Mouse (Mus musculus): ENCODE results near the gene Nkain4.

Gene Nkain4

DNA sequence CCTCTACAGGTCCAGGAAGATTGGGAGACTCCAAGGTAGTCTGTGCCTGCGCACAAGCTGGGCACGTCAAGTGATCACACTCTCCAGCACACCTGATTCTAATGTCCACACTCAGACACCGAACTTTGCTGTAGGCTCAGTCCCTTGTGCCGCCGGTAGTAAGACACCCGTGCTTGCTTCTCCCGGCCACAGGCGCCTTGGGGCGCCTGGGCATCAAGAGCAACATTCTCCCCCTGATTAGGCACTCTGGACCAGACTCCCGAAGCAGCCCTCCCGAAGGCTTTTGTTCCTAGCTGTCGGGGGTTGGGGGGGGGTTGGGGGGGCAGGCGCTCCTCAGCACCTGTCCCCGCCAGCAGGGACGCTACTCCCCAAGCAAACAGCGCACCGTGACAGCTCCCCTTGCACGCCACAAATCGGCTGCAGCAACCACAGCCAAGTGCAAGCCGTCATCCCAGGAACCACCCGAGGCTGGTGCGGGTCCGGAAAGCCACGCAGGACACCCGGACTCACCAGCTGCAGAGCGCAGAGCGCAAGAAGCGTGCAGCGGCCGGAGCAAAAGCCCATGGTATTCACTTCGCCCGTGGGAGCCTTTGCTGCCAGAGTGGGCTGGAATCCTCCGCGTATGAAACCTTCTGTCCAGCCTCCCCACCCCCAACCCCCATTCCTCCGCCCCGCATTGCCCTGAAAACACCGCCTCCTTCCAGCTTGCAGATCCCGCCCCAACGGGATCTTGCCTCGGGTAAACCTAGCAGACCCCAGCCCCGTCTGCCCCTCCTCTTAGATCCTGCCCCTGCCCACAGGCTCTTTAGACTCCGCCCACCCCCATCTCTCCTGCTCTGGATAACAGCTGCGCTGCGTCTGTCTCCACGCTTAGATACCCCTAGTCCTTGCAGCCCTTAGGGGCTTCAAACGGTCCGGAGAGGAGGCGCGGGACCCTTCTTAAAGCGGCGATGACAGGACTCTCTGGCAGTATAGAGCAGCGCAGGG is at the start of gene Nkain4:
Gene Nkain4, minus strand, starts transcription at position 639 of the 987 bp plus-strand sequence.
- peak; percentile 46 to 50 for DNase-seq (ENCODE audit: low spot score in 2 of 2)

DNA sequence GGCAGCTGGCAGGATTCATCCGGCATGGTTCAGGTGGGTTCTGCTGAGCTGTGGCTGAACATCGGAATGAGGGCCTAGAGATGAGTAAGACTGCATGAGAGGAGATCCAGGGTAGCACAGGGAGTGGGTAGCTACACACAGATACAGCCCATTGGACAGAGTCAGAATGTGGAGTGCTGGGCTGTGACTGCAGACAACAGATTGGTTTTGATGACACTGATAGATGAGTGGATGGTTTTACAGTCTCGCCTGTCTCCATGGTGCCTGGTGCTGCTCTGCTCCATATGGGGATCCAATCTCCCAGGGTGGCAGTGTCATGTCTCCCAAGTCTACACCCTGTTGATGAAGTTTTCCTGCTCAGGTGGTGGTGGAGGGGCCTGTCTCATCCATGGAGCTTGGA is 42.4 kb upstream of the Nkain4 start:
- DNase-seq (ENCODE audit: low spot score in 2 of 2), result no peak

DNA sequence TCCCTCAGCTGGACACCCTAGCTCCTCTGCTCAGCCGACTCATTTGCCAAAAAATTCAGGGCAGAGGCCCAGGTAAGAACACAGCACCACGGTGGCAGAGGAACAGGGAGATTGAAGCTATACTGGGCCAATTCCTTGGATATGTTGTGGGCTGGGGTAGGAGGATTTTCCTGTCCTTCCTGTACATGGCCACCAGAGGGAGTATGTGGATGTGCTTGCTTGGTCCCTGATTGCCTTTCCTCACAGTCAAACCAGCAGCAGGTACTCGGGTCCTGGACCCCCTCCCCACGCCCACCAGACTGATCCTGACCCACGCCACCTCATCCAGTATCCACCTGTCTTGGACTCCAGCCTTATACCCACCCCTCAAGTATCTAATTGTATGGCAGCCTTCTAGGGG is 41.9 kb upstream of the Nkain4 start:
- peak; percentile 45 to 61 for DNase-seq (ENCODE audit: low spot score in 2 of 2)

DNA sequence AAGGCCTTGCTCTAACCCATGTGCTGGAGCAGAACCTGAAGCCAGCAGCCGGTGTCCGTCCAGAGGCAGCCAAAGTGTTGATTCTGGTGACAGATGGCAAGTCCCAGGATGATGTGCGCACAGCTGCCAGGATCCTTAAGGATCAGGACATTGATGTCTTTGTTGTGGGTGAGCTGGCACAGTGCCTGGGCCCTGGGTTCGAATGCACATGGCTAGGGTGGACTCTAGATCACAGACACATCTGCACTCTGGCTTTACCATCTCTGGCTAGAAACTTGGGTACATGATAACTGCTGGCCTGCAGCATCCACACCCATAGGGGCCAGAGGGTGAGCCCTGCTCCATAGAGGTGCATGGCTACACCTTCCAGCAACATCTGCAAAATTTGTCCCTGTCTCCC is 41.0 kb upstream of the Nkain4 start:
- no peak for DNase-seq (ENCODE audit: low spot score in 2 of 2)

DNA sequence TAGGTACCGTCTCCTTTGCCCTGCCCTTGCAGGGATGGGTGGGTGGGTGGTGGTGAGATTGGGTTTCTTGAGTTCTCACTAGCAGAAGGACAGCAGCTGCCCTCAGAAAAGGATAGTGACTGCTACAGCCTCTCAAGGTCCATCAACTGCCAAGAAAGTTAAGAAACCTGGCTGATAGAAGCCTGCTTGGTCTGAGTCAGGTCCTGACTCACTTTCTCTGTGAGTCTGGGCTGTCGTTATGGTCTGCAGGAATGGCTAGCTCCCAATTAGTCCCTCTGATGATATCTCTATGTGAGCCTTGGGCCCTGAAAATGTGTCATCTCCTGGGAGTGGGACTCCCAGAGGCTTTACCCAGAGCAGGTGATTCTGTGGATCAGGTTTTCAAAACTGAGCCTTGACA is 39.9 kb upstream of the Nkain4 start:
- DNase-seq (ENCODE audit: low spot score in 2 of 2), result no peak

DNA sequence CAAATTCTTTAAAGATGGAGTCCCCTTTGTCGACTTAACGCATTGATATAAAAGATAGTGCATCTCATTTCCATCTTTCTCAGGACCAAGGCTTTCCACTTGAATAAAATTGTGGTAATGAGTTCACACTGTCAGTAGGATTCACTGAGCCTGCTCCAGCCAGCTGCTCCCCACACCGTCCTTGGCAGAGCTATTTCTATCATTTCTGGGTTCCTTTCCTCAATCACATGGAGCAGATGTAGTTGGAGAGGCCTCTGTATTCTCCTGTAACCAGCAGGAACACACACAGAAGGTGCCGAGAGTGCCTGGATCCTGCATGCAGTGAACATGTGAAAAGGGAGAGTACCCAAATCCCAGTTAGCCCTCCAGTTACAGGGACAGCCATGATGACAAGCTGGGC is 35.8 kb upstream of the Nkain4 start:
- peak; percentile 9 to 44 for DNase-seq (ENCODE audit: low spot score in 2 of 2)

DNA sequence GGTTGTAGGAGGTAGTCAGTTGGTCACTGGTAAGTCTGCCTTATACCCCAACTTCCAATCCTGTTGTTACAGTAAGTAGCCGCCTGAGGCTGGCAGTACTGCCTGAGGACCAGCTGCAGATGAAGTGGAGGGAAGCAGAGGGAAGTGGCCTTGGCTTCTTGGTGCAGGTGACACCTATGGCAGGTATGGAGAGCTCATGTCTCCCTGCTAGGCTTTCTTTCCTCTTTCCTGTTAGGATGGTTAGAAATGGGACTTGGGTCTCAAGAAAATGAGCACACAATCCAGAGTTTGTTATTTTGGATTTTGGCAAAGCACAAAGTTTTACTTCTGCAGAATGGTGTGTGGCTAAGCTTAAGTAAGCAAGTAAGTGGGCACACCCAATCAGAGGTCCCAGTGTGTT is 34.4 kb upstream of the Nkain4 start:
- no peak for DNase-seq (ENCODE audit: low spot score in 2 of 2)

DNA sequence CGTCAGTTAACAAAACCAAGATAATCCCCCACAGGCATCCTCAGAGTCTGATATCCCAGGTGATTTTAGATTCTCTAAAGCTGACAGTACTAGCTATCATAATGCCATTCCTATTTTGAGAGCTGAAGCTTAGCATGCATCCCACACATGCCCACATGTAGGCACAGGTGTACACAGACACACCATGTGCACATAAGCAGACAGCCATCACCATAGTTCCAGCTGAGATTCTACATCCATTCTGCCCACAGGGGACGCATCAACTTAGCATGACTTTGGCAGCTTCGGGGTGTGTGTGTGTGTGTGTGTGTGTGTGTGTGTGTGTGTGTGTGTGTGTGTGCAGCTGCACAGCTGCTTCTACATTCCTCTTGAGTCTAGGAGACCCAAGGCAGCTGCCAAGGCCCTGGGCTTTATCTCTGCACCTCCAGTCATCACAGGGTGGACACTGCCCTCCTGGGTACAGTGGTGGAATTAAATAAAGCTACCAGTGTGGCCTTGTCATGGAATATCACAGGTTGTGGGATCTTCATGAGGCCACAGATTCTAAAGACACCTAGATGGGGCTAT is 33.9 kb upstream of the Nkain4 start:
- DNase-seq (ENCODE audit: low spot score in 2 of 2), result peak in 1 of 2 experiments; percentile 42

DNA sequence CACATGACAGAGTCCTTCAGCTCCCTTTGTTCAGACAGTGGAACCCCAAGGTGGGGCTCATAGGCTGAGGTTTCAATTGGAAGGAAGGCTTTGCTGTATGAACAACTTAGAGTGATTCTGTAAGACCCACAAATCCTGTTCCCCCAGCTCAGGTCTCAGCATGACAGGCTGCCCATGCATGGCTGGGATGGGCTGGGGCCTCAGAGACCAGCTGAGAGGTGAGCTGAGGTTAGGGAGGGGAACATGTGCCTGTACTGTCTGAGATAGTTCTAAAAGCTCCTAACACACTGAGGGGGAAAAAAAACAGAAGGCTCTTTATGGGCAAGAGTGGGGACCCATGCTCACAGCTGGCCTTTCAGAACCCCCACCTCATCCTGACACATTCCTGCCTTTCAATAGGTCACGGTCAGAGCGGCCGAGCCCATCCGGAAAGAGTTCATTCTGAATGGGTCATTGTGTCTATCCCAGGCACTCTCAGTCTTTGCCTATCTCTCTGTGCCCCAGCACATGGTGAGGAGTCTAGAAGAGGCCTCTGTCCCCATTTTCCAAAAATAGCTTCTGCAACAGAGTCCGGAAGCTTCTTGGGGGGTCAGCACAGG is 33.0 kb upstream of the Nkain4 start:
- no peak for DNase-seq (ENCODE audit: low spot score in 2 of 2)

DNA sequence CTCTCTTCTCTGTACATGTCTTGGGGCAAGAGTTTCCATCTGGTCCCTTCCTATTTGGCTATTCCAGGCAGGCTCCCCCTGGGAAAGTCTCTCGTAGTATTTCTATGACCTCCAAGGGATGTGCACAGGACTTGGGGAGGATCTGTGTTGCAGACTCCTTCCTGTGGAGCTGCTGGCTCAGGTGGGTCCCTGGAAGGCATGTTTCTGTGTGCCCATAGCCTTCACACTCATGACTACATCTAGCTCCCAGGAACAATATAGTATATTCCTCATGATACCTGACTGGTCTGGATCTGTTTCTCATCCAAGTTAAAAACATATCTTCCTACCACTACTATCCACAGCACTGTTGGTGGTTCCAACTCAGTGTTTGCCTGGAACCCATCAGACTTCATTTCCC is 32.5 kb upstream of the Nkain4 start:
- no peak for DNase-seq (ENCODE audit: low spot score in 2 of 2)

DNA sequence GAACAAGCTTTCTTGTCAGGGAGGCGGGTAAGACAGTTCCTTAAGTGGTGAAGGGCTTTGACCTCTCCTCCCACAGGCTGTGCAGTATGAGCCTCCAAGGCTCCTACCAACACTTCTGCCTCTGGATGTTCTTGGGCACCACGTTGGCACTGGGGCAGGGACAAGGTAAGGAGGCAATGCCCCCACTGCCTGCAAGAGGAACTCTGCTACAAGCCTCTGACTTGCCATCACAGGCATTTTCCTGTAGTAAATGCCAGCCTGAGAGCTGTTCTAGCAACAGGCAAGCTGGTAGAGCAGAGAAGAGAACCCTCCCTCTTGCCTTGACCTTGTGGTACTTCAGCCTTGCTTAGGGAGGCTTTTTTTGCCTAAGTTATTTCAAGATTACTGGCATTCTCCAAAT is 31.9 kb upstream of the Nkain4 start, which contains the start of gene Col20a1:
Gene Col20a1, plus strand, starts transcription at position 87 of the 400 bp plus-strand sequence.
- DNase-seq (ENCODE audit: low spot score in 2 of 2), result no peak

DNA sequence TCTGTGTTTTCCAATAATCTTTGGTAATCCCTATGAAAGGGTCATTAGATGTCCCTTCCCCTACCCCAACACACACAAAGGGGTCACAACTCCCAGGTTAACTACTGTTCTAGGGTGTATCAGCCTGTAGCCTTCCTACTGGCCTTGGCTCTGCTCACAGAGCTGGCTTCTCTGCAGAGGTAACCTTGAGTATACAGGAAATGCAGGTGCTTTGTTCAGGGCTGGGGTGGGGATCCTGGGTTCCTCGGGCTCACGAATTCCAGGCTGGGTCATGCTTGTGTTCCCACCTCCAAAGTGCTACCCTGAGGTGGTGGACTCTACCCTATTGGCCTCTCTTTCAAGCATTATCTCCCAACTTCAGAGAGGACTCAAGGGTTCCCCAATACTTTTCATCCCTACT is 31.1 kb upstream of the Nkain4 start:
- DNase-seq (ENCODE audit: low spot score in 2 of 2), result no peak

DNA sequence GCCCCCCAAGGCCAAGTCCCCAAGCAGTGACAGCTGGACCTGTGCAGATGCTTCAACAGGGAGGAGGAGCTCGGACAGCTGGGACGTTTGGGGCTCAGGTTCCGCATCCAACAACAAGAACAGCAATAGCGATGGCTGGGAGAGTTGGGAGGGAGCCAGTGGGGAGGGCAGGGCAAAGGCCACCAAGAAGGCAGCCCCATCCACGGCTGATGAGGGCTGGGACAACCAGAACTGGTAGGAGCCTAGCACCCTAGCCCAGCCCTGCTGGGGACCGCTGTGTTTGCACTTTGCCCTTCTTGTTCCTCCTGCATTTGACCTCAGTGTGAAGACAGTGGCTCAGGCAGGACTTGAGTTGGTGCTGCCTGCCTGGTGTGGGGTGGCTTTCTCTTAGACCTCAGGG is 26.6 kb upstream of the Nkain4 start:
- DNase-seq (ENCODE audit: low spot score in 2 of 2), result no peak

DNA sequence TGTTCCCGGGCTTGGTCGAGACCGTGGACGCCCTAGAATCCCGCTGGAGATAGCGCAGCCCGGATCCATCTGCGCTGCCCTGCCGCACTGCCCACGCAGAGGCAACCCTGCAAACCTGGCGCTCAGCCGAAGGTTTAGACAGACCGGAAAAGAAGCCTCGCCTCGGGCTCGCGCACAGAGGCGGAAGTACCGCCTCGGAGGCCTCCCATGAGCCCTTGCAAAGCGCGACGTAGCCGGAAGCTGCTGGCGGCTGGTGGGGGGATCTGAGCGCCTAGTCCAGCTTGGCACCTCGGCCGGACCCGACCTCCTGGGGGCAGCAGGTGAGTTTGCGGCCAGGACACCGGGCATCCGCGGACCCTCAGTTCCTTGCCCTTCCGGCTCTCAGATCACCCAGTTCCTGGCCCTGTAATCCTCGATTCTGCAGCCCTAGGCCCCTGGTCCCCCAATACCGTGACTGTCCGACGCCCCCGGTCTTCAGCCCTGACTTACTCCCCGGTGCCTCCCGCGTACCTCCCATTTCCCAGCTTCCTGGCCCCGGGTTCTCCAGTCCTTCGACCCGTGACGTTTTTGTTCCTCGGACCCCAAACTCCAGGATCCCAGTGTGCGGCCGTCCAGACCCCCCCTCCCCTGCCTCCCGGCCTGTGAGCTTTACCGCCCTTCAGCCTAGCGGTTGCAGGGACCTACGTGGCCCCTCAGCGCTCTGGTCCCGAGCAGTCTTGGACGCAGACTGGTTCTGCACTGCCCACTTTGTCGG is 12.7 kb upstream of the Nkain4 start, which contains the start of gene Arfgap1:
Gene Arfgap1, plus strand, starts transcription at position 216 of the 754 bp plus-strand sequence.
- DNase-seq (ENCODE audit: low spot score in 2 of 2), result peak; percentile 91 to 94

DNA sequence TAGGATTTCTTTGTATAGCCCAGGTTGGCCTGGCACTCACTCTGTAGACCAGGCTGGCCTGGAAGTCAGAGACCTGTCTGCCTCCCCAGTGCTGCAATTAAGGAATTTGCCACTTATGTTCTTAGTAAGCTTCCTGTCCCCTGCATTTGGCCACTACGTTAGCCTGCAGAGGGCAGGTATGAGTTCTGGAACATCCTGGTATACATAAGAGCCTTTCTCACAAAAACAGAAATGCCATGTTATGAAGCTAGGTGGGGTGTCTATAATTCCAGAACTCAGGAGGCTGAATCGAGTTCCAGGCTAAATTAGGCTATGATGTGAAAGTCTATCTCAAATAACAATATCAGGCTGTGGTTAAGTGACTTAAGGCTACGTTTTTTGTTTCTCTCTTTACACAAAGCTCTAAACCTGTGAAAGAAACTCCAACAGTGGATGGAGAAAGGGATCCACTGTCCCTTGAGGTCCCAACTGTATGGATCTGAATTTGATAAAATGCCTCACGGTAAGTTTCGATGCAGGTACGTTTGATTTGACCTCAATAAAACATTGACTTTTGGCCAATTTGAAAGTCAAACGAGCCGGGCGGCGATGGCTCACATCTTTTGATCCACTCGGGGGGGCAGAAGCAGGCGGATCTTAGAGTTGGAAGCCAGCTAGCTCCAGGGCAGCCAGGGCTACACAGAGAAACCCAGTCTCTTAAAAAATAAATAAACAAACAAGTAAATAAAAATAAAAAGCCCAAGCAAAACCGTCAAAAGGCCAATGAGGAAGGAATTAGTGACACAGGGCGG is 11.8 kb upstream of the Nkain4 start:
- DNase-seq (ENCODE audit: low spot score in 2 of 2), result peak; percentile 17 to 44

DNA sequence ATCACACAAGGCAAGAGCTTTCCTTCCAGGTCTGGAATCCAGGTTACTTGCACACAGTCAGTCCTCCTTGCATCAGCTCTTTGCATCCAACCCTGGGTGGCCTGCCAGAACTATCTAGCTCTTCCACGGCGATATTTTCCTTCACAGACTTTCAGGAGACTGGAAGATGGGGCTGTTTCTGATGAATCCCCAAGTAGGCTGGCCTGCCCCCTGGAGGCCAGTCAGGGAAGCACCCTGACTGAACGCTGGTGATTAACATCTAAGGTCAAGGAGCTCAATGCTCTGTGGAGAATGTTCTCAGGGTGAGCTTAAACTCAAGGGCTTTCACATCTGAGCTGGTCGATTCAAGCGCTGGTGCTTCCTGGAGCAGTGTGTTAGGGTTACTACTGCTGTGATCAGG is 9.5 kb upstream of the Nkain4 start:
- peak; percentile 74 to 83 for DNase-seq (ENCODE audit: low spot score in 2 of 2)

DNA sequence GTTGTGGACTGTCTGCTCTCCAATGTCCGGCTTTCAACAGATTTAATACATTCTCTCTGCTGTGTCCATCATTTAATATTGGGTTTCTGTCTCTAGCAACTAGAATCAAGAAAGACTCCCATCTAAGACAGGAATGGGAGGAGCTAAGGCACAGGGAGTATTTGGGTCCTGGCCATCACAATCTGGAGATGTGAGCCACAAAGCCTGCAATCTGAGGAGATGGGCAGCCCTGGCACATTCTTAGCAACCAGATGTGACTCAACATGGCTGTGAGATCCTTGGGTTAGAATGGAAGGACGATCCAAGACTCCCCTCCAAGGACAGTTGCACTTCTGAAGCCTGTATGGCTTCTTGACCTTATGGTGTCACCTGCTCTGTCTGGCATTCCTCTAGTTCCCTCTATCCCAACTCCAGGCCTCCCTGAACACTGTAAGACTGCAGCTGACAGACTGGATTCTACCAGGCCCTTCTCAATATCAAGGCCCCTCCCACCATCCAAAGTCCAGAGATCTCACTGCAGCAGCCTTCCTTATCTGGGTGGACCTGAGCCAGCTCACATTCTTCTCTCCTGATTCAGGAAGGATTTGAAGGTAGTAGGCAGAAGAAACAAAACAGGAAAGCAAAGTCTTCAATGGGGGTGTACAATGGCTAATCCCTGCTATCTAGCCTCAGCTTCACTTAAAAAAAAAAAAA is 8.3 kb upstream of the Nkain4 start:
- DNase-seq (ENCODE audit: low spot score in 2 of 2), result no peak

DNA sequence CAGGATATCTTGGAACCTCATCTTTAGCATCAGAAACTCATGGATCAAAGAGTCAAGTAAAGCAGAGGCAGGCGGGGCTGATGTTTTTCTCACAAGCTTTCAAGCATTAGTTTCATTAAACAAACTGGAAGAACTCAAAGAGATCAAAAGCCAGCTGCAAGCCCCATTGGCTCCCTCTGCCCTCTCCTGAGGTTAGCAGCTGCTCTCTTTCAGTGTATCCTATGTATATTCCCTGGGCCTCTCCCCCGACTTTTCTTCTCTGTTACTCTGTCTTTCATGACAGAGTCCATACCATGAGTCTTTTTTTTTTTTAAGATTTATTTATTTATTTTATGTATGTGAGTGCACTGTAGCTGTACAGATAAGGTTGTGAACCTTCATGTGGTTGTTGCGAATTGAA is 5.7 kb upstream of the Nkain4 start:
- DNase-seq (ENCODE audit: low spot score in 2 of 2), result no peak

DNA sequence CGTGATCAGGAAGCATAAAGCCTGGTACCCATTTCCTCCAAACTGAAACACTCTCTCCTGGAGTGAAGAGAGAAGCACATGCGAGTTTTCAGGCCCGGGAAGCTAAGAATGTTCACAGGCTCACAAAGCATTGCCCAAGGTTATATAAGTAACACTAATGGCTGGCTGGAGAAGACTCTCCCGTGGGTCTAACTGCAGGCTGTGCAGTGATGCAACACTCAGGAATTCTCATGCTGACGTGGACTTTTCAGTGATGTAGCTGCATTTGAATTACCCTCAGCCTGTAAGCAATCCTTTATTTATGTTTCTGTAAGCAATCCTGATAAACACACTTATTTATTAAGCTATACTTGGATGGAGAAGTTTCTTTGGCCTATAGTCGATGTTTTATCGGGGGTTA is 5.1 kb upstream of the Nkain4 start:
- no peak for DNase-seq (ENCODE audit: low spot score in 2 of 2)

DNA sequence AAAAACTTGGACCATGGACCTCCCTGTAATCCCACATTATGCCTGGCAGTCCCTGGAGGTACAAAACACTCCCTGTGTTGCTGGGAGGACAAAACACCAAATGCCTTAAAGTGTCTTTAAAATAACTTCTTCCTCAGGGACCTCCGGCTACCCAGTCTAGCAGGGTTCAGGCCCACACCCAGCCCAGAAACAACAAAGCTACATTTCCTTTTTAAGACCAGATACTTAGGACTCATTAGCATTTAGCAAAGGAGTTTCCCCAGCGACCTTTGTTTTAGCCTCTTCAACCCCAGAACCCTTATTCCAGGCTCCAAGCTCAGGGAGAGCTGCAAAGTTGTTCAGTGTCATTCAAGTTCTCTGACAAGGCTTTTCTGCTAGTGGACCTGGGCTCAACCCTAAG is 861 bp downstream of the Nkain4 start:
- peak in 1 of 2 experiments; percentile 12 for DNase-seq (ENCODE audit: low spot score in 2 of 2)

All from frontal cortex, postnatal 36 days (tissue).